Comparison of ENCODE assay signal across 11 mouse cellular contexts in genomic region chr19:53074899-53075722, GRCm38 (mm10). TPM values are rescaled to one million over a fixed set of nuclear protein-coding genes. Genes with fewer than 3 reads are reported as not detected.
DNase-seq lines count a peak whose midpoint lies in the region; ATAC-seq lines count a peak whose summit lies in the region.
"Had no signal": no experiment of that assay in that cellular context is flagged by ENCODE, and none has a peak within 500 bp of the region (broad histone marks: within the 10 kb centered on the region; RNA-seq: fewer than 3 reads in every experiment).

No protein-coding gene starts in this region.

- intact Hi-C loops in left cerebral cortex, postnatal 4 days (cut with DNase I) = no loop called here

- ATAC-seq in limb, embryonic 13.5 days (ENCODE audit: low FRiP score, low read depth) = peak; percentile 25; the same call in 1 of the 2 replicates
- peak; percentile 38; the same call in 1 of the 2 replicates for ATAC-seq in stomach, embryonic 14.5 days (ENCODE audit: insufficient number of reproducible peaks, insufficient read depth, low FRiP score, low read depth)
- ATAC-seq in midbrain, embryonic 13.5 days = no peak
- ATAC-seq: Patski had no signal

- H3K4me3 ChIP-seq in limb, embryonic 13.5 days = no peak overlapping the region
- H3K4me3 ChIP-seq in limb, embryonic 10.5 days = no peak overlapping the region
- H3K4me3 ChIP-seq in stomach, embryonic 14.5 days (ENCODE audit: low read depth, low read length) = no peak overlapping the region
- no peak overlapping the region for H3K4me3 ChIP-seq in midbrain, embryonic 13.5 days (replicated peaks)
- H3K4me3 ChIP-seq: liver, embryonic 13.5 days; neural tube, embryonic 15.5 days had no signal

- 73% methylated on average over 13 of the region's 13 CpGs for WGBS in limb, embryonic 13.5 days
- 92% methylated on average over 13 of the region's 13 CpGs for WGBS in limb, embryonic 10.5 days
- WGBS in stomach, embryonic 14.5 days = 75% methylated on average over 13 of the region's 13 CpGs
- 95% methylated on average over 13 of the region's 13 CpGs for WGBS in midbrain, embryonic 13.5 days

- H3K27ac ChIP-seq in limb, embryonic 13.5 days = peak overlapping the region; percentile 78
- H3K27ac ChIP-seq in limb, embryonic 10.5 days = no peak overlapping the region
- peak overlapping the region; percentile 66; the same call in 1 of the 2 replicates for H3K27ac ChIP-seq in stomach, embryonic 14.5 days (ENCODE audit: low read length)
- no peak overlapping the region for H3K27ac ChIP-seq in midbrain, embryonic 13.5 days
- H3K27ac ChIP-seq: liver, embryonic 13.5 days; neural tube, embryonic 15.5 days had no signal

- no peak overlapping the region for H3K9ac ChIP-seq in limb, embryonic 13.5 days
- no peak overlapping the region for H3K9ac ChIP-seq in stomach, embryonic 14.5 days (replicated peaks; ENCODE audit: low read depth, low read length)
- H3K9ac ChIP-seq in midbrain, embryonic 13.5 days (replicated peaks) = no peak overlapping the region
- H3K9ac ChIP-seq: liver, embryonic 13.5 days; neural tube, embryonic 15.5 days had no signal

- peaks cover 77% of the 10 kb centered on the region for H3K4me1 ChIP-seq in limb, embryonic 13.5 days
- peaks cover 39% of the 10 kb centered on the region for H3K4me1 ChIP-seq in limb, embryonic 10.5 days
- H3K4me1 ChIP-seq in stomach, embryonic 14.5 days (ENCODE audit: control insufficient read depth, insufficient read depth, low read length) = peaks cover 48% of the 10 kb centered on the region
- H3K4me1 ChIP-seq in midbrain, embryonic 13.5 days (replicated peaks) = no peaks in the 10 kb centered on the region

- no peaks in the 10 kb centered on the region for H3K36me3 ChIP-seq in limb, embryonic 13.5 days
- no peaks in the 10 kb centered on the region for H3K36me3 ChIP-seq in limb, embryonic 10.5 days
- no peaks in the 10 kb centered on the region for H3K36me3 ChIP-seq in stomach, embryonic 14.5 days (ENCODE audit: control insufficient read depth, insufficient read depth, low read length)
- H3K36me3 ChIP-seq in midbrain, embryonic 13.5 days = no peaks in the 10 kb centered on the region
- H3K36me3 ChIP-seq: liver, embryonic 13.5 days; neural tube, embryonic 15.5 days had no signal

- H3K4me2 ChIP-seq in limb, embryonic 13.5 days (replicated peaks) = no peak overlapping the region
- H3K4me2 ChIP-seq in stomach, embryonic 14.5 days (replicated peaks; ENCODE audit: low read depth, low read length) = no peak overlapping the region
- no peak overlapping the region for H3K4me2 ChIP-seq in midbrain, embryonic 13.5 days (replicated peaks)
- H3K4me2 ChIP-seq: liver, embryonic 13.5 days; neural tube, embryonic 15.5 days had no signal

- DNase-seq in limb, embryonic 10.5 days (ENCODE audit: low spot score) = no peak
- peak; percentile 79 for DNase-seq in gonadal fat pad, adult 2 months (ENCODE audit: low read depth)
- peak; percentile 83 for DNase-seq in kidney, postnatal 10 days
- no peak for DNase-seq in spleen, adult 18-20 months
- no peak for DNase-seq in left cerebral cortex, postnatal 4 days
- DNase-seq: liver, embryonic 13.5 days had no signal

- 0 out of 2 replicates have a peak, but pooled peaks cover 3% of the 10 kb centered on the region for H3K9me3 ChIP-seq in limb, embryonic 13.5 days
- no peaks in the 10 kb centered on the region for H3K9me3 ChIP-seq in limb, embryonic 10.5 days (replicated peaks)
- no peaks in the 10 kb centered on the region for H3K9me3 ChIP-seq in stomach, embryonic 14.5 days (ENCODE audit: control insufficient read depth, low read depth, low read length)
- no peaks in the 10 kb centered on the region for H3K9me3 ChIP-seq in midbrain, embryonic 13.5 days
- H3K9me3 ChIP-seq: liver, embryonic 13.5 days; neural tube, embryonic 15.5 days had no signal

- H3K27me3 ChIP-seq in limb, embryonic 13.5 days = no peaks in the 10 kb centered on the region
- H3K27me3 ChIP-seq in limb, embryonic 10.5 days (ENCODE audit: low read depth, poor library complexity, severe bottlenecking) = no peaks in the 10 kb centered on the region
- H3K27me3 ChIP-seq in stomach, embryonic 14.5 days (ENCODE audit: control insufficient read depth, insufficient read depth, low read length) = no peaks in the 10 kb centered on the region
- no peaks in the 10 kb centered on the region for H3K27me3 ChIP-seq in midbrain, embryonic 13.5 days
- H3K27me3 ChIP-seq: liver, embryonic 13.5 days; neural tube, embryonic 15.5 days; Patski had no signal

RNA-seq across cellular contexts. Expression of gene Xpnpep1, which starts 35.1 kb away (rescaled TPM):
- 153 and 163 TPM in 2 replicates for polyA plus RNA-seq in limb, embryonic 13.5 days (2015; fragmentation: Nextera tagmentation; extraction: Ambion mirVana)
- 138 and 152 TPM in 2 replicates for polyA plus RNA-seq in limb, embryonic 10.5 days (2016; fragmentation: Nextera tagmentation; extraction: Ambion mirVana)
- 100 and 113 TPM in 2 replicates for polyA plus RNA-seq in gonadal fat pad, adult 2 months (2012; rRNA removed)
- polyA plus RNA-seq in stomach, embryonic 14.5 days (2014; fragmentation: Nextera tagmentation; extraction: Ambion mirVana) = 157 TPM in 2 replicates
- 100 to 1,000 TPM; 123 to 124 TPM for total RNA-seq in left cerebral cortex, postnatal 4 days (2021)
- polyA plus RNA-seq in midbrain, embryonic 13.5 days (2015; fragmentation: Nextera tagmentation; extraction: Ambion mirVana) = 121 and 129 TPM in 2 replicates

Comparison
In these comparisons a context has a peak if more than half of its experiments do, and no peak if none do; other contexts are left out.
1. H3K27ac ChIP-seq: peak in limb, embryonic 13.5 days (single experiment) and stomach, embryonic 14.5 days (single experiment); none in limb, embryonic 10.5 days (single experiment) and midbrain, embryonic 13.5 days (single experiment).
2. DNase-seq: peak in gonadal fat pad, adult 2 months (single experiment) and kidney, postnatal 10 days (single experiment); none in limb, embryonic 10.5 days (single experiment), spleen, adult 18-20 months (0 of 2) and left cerebral cortex, postnatal 4 days (single experiment).